Mouse (Mus musculus): ENCODE measurements at regions not wholly inside any gene's neighbourhood (a gene's known extent, or its start where the extent isn't known, plus 50 kb on each side); places are given as distances from the start of the nearest gene placed in this dataset.

- TF ChIP-seq CTCF (IDR thresholded peaks at IDR 0.05; ENCODE audit: low read depth): no peak
- no peak for TF ChIP-seq EP300 (IDR thresholded peaks at IDR 0.05; ENCODE audit: low read depth)
These were observed 230.4 kb upstream of the Kdm8 start for GRCm38 (mm10) chr7:125214036-125214435.

Data from liver, postnatal 0 days (tissue).